In genomic region chr19:4086156-4086555, GRCm38 (mm10) we compare ENCODE assay signal across 27 mouse cellular contexts. TPM values are rescaled to one million over a fixed set of nuclear protein-coding genes. Genes with fewer than 3 reads are reported as not detected.
DNase-seq lines count a peak whose midpoint lies in the region; TF ChIP-seq lines count a peak whose summit lies in the region.
"Had no signal": no experiment of that assay in that cellular context is flagged by ENCODE, and none has a peak within 500 bp of the region (broad histone marks: within the 10 kb centered on the region; RNA-seq: fewer than 3 reads in every experiment).

No protein-coding gene starts in this region.

- WGBS in heart, adult 2 months, result 89% methylated on average over 15 of the region's 15 CpGs

- H3K4me3 ChIP-seq in heart, adult 2 months, result no peak overlapping the region
- H3K4me3 ChIP-seq: forebrain, embryonic 10.5 days; forebrain, embryonic 15.5 days; heart, embryonic 13.5 days had no signal

- no peaks in the 10 kb centered on the region for H3K79me2 ChIP-seq in heart, adult 2 months (replicated peaks; ENCODE audit: control insufficient read depth, insufficient read depth, low read length)

- intact Hi-C loops in heart, adult 2 months (cut with DNase I), result no loop called here

- no peak overlapping the region for H3K9ac ChIP-seq in heart, adult 2 months (ENCODE audit: low read depth, low read length)
- H3K9ac ChIP-seq: forebrain, embryonic 15.5 days; heart, embryonic 13.5 days; hindbrain, embryonic 14.5 days had no signal

- DNase-seq in adrenal gland, postnatal 14 days, result peak; percentile 2
- DNase-seq in adrenal gland, postnatal 25 days, result no peak
- DNase-seq in cerebellum, adult 8-10 months, result peak; percentile 9
- no peak for DNase-seq in cerebellum, postnatal 14 days
- peak; percentile 82 for DNase-seq in heart, adult 11 months
- no peak for DNase-seq in heart, adult 2 months
- DNase-seq: adrenal gland, adult 8-10 months; cerebellum, adult 9-10 months; gastrocnemius, postnatal 25 days; heart, postnatal 14 days; heart, postnatal 4 days; kidney, adult 18-20 months; kidney, adult 9 months had no signal

- no peaks in the 10 kb centered on the region for H3K27me3 ChIP-seq in heart, adult 2 months (ENCODE audit: control insufficient read depth, insufficient read depth, low read length)
- H3K27me3 ChIP-seq: forebrain, embryonic 15.5 days had no signal

- H3K36me3 ChIP-seq in heart, adult 2 months (ENCODE audit: control insufficient read depth, insufficient read depth, low read length), result no peaks in the 10 kb centered on the region
- H3K36me3 ChIP-seq: forebrain, embryonic 10.5 days; forebrain, embryonic 15.5 days; heart, embryonic 13.5 days had no signal

- TF ChIP-seq EP300 in heart, adult 2 months (IDR thresholded peaks at IDR 0.05; ENCODE audit: insufficient read depth, low read depth, low read length), result no peak

- no peaks in the 10 kb centered on the region for H3K4me1 ChIP-seq in heart, adult 2 months (ENCODE audit: control insufficient read depth, insufficient read depth, low read length)
- H3K4me1 ChIP-seq: forebrain, embryonic 15.5 days had no signal

- no peak for TF ChIP-seq POLR2A in heart, adult 2 months (IDR thresholded peaks at IDR 0.05; ENCODE audit: insufficient read depth, low read depth, low read length)

- no peak overlapping the region for H3K27ac ChIP-seq in heart, adult 2 months
- H3K27ac ChIP-seq: forebrain, embryonic 10.5 days; forebrain, embryonic 15.5 days; hindbrain, embryonic 14.5 days; hindbrain, postnatal 0 days had no signal

- no peak for TF ChIP-seq CTCF in heart, adult 2 months (IDR thresholded peaks at IDR 0.05)

RNA-seq across cellular contexts. Expression of gene Cabp2, which starts 4.8 kb away (rescaled TPM):
- total RNA-seq in adrenal gland, postnatal 14 days (2021), result not detected in 2 replicates
- not detected in 2 replicates for total RNA-seq in adrenal gland, postnatal 25 days (2021)
- total RNA-seq in heart, adult 2 months (2021), result not detected
- polyA plus RNA-seq in heart, adult 2 months (2012; rRNA removed), result not detected in 2 replicates
- total RNA-seq: adrenal gland, adult 8-10 months; ES-E14; gastrocnemius, adult 8-10 months; gastrocnemius, postnatal 25 days; heart, postnatal 14 days; heart, postnatal 4 days; hindbrain, postnatal 0 days had no signal
- polyA plus RNA-seq: activated CD4-positive, CD25-positive, alpha-beta regulatory T cell, adult 4 months; embryonic facial prominence, embryonic 11.5 days; embryonic facial prominence, embryonic 14.5 days; forebrain, embryonic 10.5 days; forebrain, embryonic 15.5 days; gonadal fat pad, adult 2 months; heart, embryonic 13.5 days; heart, embryonic 16.5 days; hindbrain, embryonic 11.5 days; hindbrain, embryonic 14.5 days; hindbrain, postnatal 0 days; inflammation-experienced regulatory T-cells, adult 6 months had no signal

RNA-seq across cellular contexts. Expression of gene Cdk2ap2, which starts 10.8 kb away (rescaled TPM):
- total RNA-seq in adrenal gland, postnatal 14 days (2021), result 78.4 and 97.1 TPM in 2 replicates
- total RNA-seq in adrenal gland, postnatal 25 days (2021), result 84.7 and 88.0 TPM in 2 replicates
- total RNA-seq in heart, adult 2 months (2021), result 10 to 100 TPM; 39.9 to 43.2 TPM
- polyA plus RNA-seq in heart, adult 2 months (2012; rRNA removed), result 81.3 and 85.3 TPM in 2 replicates

RNA-seq across cellular contexts. Expression of gene Pitpnm1, which starts 13.6 kb away (rescaled TPM):
- 95.1 and 116 TPM in 2 replicates for total RNA-seq in adrenal gland, postnatal 14 days (2021)
- total RNA-seq in adrenal gland, postnatal 25 days (2021), result 54.8 and 73.7 TPM in 2 replicates
- total RNA-seq in heart, adult 2 months (2021), result 10 to 100 TPM; 18.1 to 19.9 TPM
- polyA plus RNA-seq in heart, adult 2 months (2012; rRNA removed), result 43.6 and 49.9 TPM in 2 replicates

RNA-seq across cellular contexts. Expression of gene Gstp3, which starts 26.8 kb away (rescaled TPM):
- 4.5 and 58.0 TPM in 2 replicates for total RNA-seq in adrenal gland, postnatal 14 days (2021)
- total RNA-seq in adrenal gland, postnatal 25 days (2021), result 0.76 and 5.2 TPM in 2 replicates
- total RNA-seq in heart, adult 2 months (2021), result not detected
- polyA plus RNA-seq in heart, adult 2 months (2012; rRNA removed), result 1.1 TPM in 1 of 2 replicates, not detected in the other
- total RNA-seq: gastrocnemius, adult 8-10 months; gastrocnemius, postnatal 25 days; heart, postnatal 14 days; heart, postnatal 4 days; hindbrain, postnatal 0 days had no signal
- polyA plus RNA-seq: embryonic facial prominence, embryonic 11.5 days; forebrain, embryonic 10.5 days; forebrain, embryonic 15.5 days; hindbrain, embryonic 11.5 days; hindbrain, embryonic 14.5 days; hindbrain, postnatal 0 days had no signal

RNA-seq across cellular contexts. Expression of gene Aip, which starts 39.5 kb away (rescaled TPM):
- 81.3 and 94.1 TPM in 2 replicates for total RNA-seq in adrenal gland, postnatal 14 days (2021)
- total RNA-seq in adrenal gland, postnatal 25 days (2021), result 108 and 117 TPM in 2 replicates
- total RNA-seq in heart, adult 2 months (2021), result 10 to 100 TPM; 55.1 to 60.6 TPM
- polyA plus RNA-seq in heart, adult 2 months (2012; rRNA removed), result 69.4 and 82.1 TPM in 2 replicates

Comparison
In these comparisons a context has a peak if more than half of its experiments do, and no peak if none do; other contexts are left out.
1. DNase-seq: peak in adrenal gland, postnatal 14 days (single experiment), cerebellum, adult 8-10 months (single experiment) and heart, adult 11 months (single experiment); none in adrenal gland, postnatal 25 days (single experiment), cerebellum, postnatal 14 days (0 of 2) and heart, adult 2 months (0 of 2).